Mouse (Mus musculus) left cerebral cortex, adult 8-10 months (tissue): ENCODE data around the gene Phf20. TPM values are rescaled to one million over a fixed set of nuclear protein-coding genes. Genes with fewer than 3 reads are reported as not detected.

Experiments
- microRNA-seq, 2 experiments: library from miRNA; unstranded; fragments of <30 nt; microRNA quantifications; one replicate each; pipeline ENCODE4 v1.2.0; 2022
- total RNA-seq, 4 experiments: library from RNA; stranded (reverse); gene quantifications; 2 replicates each; pipeline ENCODE4 v1.2.4; 2022

Phf20 gene
- total RNA-seq, 4 experiments from 2014 or later: 72.9 to 93.9 (median 80.2) TPM

Small RNA genes within 50 kb of the gene (microRNA-seq; reads per million reads assigned to microRNA genes)
- 0 reads per million in 2 experiments for gene Gm22759

Other genes with a start within 250 kb of the Phf20 start
- 10 to 100 TPM; 19.3 to 23.7 (median 19.8) TPM for gene Cep250, start 240.0 kb upstream of the Phf20 start, total RNA-seq
- gene 6430550D23Rik, start 188.5 kb upstream of the Phf20 start, total RNA-seq: 1 to 10 TPM; 1.5 to 2.4 (median 1.8) TPM
- gene Ergic3, start 188.4 kb upstream of the Phf20 start, total RNA-seq: 100 to 1,000 TPM; 207 to 236 (median 220) TPM
- not detected for gene Fer1l4, start 143.5 kb upstream of the Phf20 start, total RNA-seq
- 1 to 10 TPM; 2.9 to 4.0 (median 3.7) TPM for gene Spag4, start 131.3 kb upstream of the Phf20 start, total RNA-seq
- gene Cpne1, start 84.5 kb upstream of the Phf20 start, total RNA-seq: 10 to 100 TPM; 25.2 to 37.8 (median 34.2) TPM
- 10 to 100 TPM; 23.0 to 35.0 (median 26.7) TPM for gene Rbm12, start 84.5 kb upstream of the Phf20 start, total RNA-seq
- 10 to 100 TPM; 10.4 to 33.0 (median 23.4) TPM for gene Gm28036, start 69.4 kb upstream of the Phf20 start, total RNA-seq
- gene Romo1, start 52.4 kb upstream of the Phf20 start, total RNA-seq: 100 to 1,000 TPM; 115 to 163 (median 132) TPM
- gene Nfs1, start 52.3 kb upstream of the Phf20 start, total RNA-seq: 10 to 100 TPM; 40.8 to 43.5 (median 42.8) TPM
- gene Rbm39, start 16.2 kb upstream of the Phf20 start, total RNA-seq: 100 to 1,000 TPM; 276 to 295 (median 278) TPM
- 1 to 10 TPM; 4.5 to 8.3 (median 7.3) TPM for gene Cnbd2, start 115.8 kb downstream of the Phf20 start, total RNA-seq
- 10 to 100 TPM; 65.6 to 78.5 (median 72.1) TPM for gene Scand1, start 116.2 kb downstream of the Phf20 start, total RNA-seq
- 100 to 1,000 TPM; 359 to 405 (median 385) TPM for gene Epb41l1, start 224.4 kb downstream of the Phf20 start, total RNA-seq